ENCODE assay signal across 32 mouse cellular contexts in the genomic region with DNA sequence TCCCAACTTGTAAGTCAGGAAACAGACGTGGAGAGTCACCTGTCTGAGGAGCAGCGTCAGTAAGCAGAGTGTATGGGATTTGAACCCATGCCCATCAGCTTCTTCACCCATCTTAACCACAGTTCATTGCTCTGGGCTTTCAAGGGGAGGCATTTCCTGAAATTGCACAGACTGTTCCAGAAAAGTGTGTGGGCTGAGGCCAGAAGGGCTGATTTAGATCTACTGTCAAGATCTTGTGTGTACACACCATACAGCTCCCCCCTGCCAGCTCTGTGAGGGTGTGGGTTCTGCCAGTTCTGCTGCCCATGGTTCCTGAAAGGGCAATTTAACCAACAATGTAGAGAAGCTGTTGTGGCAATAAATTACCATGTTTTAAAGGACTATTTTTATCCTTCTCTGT. TPM values are rescaled to one million over a fixed set of nuclear protein-coding genes. Genes with fewer than 3 reads are reported as not detected.
DNase-seq lines count a peak whose midpoint lies in the region; ATAC-seq and TF ChIP-seq lines count a peak whose summit lies in the region.
"Had no signal": no experiment of that assay in that cellular context is flagged by ENCODE, and none has a peak within 500 bp of the region (broad histone marks: within the 10 kb centered on the region; RNA-seq: fewer than 3 reads in every experiment).

No protein-coding gene starts in this region.

- 75% methylated on average over 2 of the region's 2 CpGs for WGBS in kidney, adult 2 months

- no peak for TF ChIP-seq CTCF in kidney, adult 2 months (conservative IDR thresholded peaks at IDR 0.05; ENCODE audit: insufficient read depth, insufficient read length, low read depth, low read length)

- no peaks in the 10 kb centered on the region for H3K36me3 ChIP-seq in kidney, adult 2 months (ENCODE audit: control insufficient read depth, insufficient read depth, low read length)
- H3K36me3 ChIP-seq: G1E; heart, embryonic 12.5 days; liver, embryonic 15.5 days; midbrain, embryonic 10.5 days had no signal

- DNase-seq in kidney, adult 2 months = peak; percentile 4
- DNase-seq in kidney, postnatal 36 days = no peak
- peak; percentile 16 for DNase-seq in gonadal fat pad, adult 2 months (ENCODE audit: low read depth)
- no peak for DNase-seq in testis, postnatal 10 days (ENCODE audit: low spot score)
- DNase-seq in layer of hippocampus, adult 11-12 months (ENCODE audit: low spot score) = no peak
- no peak for DNase-seq in thymus, postnatal 4 days
- DNase-seq: adrenal gland, postnatal 25 days; B cell, adult 2 months; cerebellum, adult 18-20 months; cerebellum, postnatal 10 days; gastrocnemius, postnatal 10 days; heart, adult 18-20 months; heart, postnatal 4 days; kidney, postnatal 4 days; liver; lung, embryonic 14.5 days; lung, postnatal 14 days; right cerebral cortex, adult 18-20 months; right cerebral cortex, postnatal 4 days; thymus, adult 2 months had no signal

- H3K27ac ChIP-seq in kidney, adult 2 months (ENCODE audit: insufficient read depth, low read depth, low read length) = no peak overlapping the region
- H3K27ac ChIP-seq: forebrain, embryonic 13.5 days; hindbrain, embryonic 14.5 days; liver, embryonic 15.5 days; midbrain, embryonic 10.5 days; stomach, postnatal 0 days had no signal

- no peak overlapping the region for H3K4me3 ChIP-seq in kidney, adult 2 months (ENCODE audit: insufficient read depth, low read depth, low read length)
- H3K4me3 ChIP-seq: erythroblast, embryonic 14.5 days; forebrain, embryonic 13.5 days; heart, embryonic 12.5 days; liver, embryonic 15.5 days; midbrain, embryonic 10.5 days had no signal

- no peak for TF ChIP-seq POLR2A in kidney, adult 2 months (IDR thresholded peaks at IDR 0.05; ENCODE audit: low read depth, low read length)

- ATAC-seq in activated CD4-positive, CD25-positive, alpha-beta regulatory T cell, adult 4 months = peak; percentile 36
- ATAC-seq: forebrain, embryonic 13.5 days; intestine, postnatal 0 days; midbrain, embryonic 16.5 days; Patski had no signal

- H3K4me1 ChIP-seq in kidney, adult 2 months (ENCODE audit: control insufficient read depth, insufficient read depth, low read length) = no peaks in the 10 kb centered on the region
- H3K4me1 ChIP-seq: forebrain, embryonic 13.5 days; midbrain, embryonic 10.5 days had no signal

- no peaks in the 10 kb centered on the region for H3K27me3 ChIP-seq in kidney, adult 2 months (replicated peaks; ENCODE audit: control insufficient read depth, insufficient read depth, low read length)
- H3K27me3 ChIP-seq: forebrain, embryonic 13.5 days; heart, embryonic 12.5 days; liver, embryonic 15.5 days; Patski had no signal

RNA-seq across cellular contexts. Expression of gene Tmem158, which starts 17.4 kb away (rescaled TPM):
- polyA plus RNA-seq in kidney, adult 2 months (2012; rRNA removed) = 2.8 and 5.4 TPM in 2 replicates
- polyA plus RNA-seq in activated CD4-positive, CD25-positive, alpha-beta regulatory T cell, adult 4 months (2017; shearing (Covaris generic)) = 1 to 10 TPM in 1 of 2 experiments, under 1 TPM in 1; 0.46 to 1.2 TPM
- 13.6 and 19.1 TPM in 2 replicates for polyA plus RNA-seq in gonadal fat pad, adult 2 months (2012; rRNA removed)
- polyA plus RNA-seq: G1E had no signal

Comparison
In these comparisons a context has a peak if more than half of its experiments do, and no peak if none do; other contexts are left out.
1. DNase-seq: peak in kidney, adult 2 months (single experiment) and gonadal fat pad, adult 2 months (single experiment); none in kidney, postnatal 36 days (0 of 2), testis, postnatal 10 days (single experiment), layer of hippocampus, adult 11-12 months (single experiment) and thymus, postnatal 4 days (single experiment).